24 mouse cellular contexts compared by ENCODE assay signal in genomic region chr19:60967909-60968308, GRCm38 (mm10).
A peak's percentile ranks its signal among the peaks of the same experiment; 100 is the strongest.
DNase-seq lines count a peak whose midpoint lies in the region; ATAC-seq and TF ChIP-seq lines count a peak whose summit lies in the region.
"Had no signal": no experiment of that assay in that cellular context is flagged by ENCODE, and none has a peak within 500 bp of the region (broad histone marks: within the 10 kb centered on the region; RNA-seq: fewer than 3 reads in every experiment).

No protein-coding gene starts in this region.

- no peak for TF ChIP-seq CTCF in intestine, postnatal 0 days (IDR thresholded peaks at IDR 0.05; ENCODE audit: low read depth)

- no peaks in the 10 kb centered on the region for H3K4me1 ChIP-seq in intestine, embryonic 15.5 days (replicated peaks)
- no peaks in the 10 kb centered on the region for H3K4me1 ChIP-seq in intestine, postnatal 0 days (replicated peaks; ENCODE audit: control insufficient read depth, insufficient read depth, low read length)
- no peaks in the 10 kb centered on the region for H3K4me1 ChIP-seq in midbrain, embryonic 15.5 days
- H3K4me1 ChIP-seq: embryonic facial prominence, embryonic 10.5 days; embryonic facial prominence, embryonic 12.5 days; forebrain, embryonic 13.5 days; forebrain, embryonic 15.5 days had no signal

- H3K4me3 ChIP-seq in intestine, embryonic 15.5 days (replicated peaks), result no peak overlapping the region
- no peak overlapping the region for H3K4me3 ChIP-seq in intestine, postnatal 0 days (ENCODE audit: low read depth, low read length)
- no peak overlapping the region for H3K4me3 ChIP-seq in midbrain, embryonic 15.5 days
- H3K4me3 ChIP-seq: embryonic facial prominence, embryonic 10.5 days; embryonic facial prominence, embryonic 12.5 days; forebrain, embryonic 13.5 days; forebrain, embryonic 15.5 days had no signal

- ATAC-seq in intestine, embryonic 15.5 days, result peak; percentile 70; the same call in 1 of the 2 replicates
- peak; percentile 90 for ATAC-seq in intestine, postnatal 0 days
- ATAC-seq in midbrain, embryonic 15.5 days (replicated peaks), result no peak
- ATAC-seq: activated CD4-positive, CD25-positive, alpha-beta regulatory T cell, adult 4 months; CD4-positive, CD25-positive, alpha-beta regulatory T cell, adult 4 months; forebrain, embryonic 13.5 days; forebrain, embryonic 15.5 days; forebrain, postnatal 0 days; Patski had no signal

- H3K27ac ChIP-seq in intestine, embryonic 15.5 days, result no peak overlapping the region
- H3K27ac ChIP-seq in intestine, postnatal 0 days (ENCODE audit: low read depth, low read length), result no peak overlapping the region
- H3K27ac ChIP-seq in midbrain, embryonic 15.5 days, result no peak overlapping the region
- H3K27ac ChIP-seq: embryonic facial prominence, embryonic 10.5 days; embryonic facial prominence, embryonic 12.5 days; forebrain, embryonic 13.5 days; forebrain, embryonic 15.5 days had no signal

- no peaks in the 10 kb centered on the region for H3K36me3 ChIP-seq in intestine, embryonic 15.5 days
- no peaks in the 10 kb centered on the region for H3K36me3 ChIP-seq in intestine, postnatal 0 days (ENCODE audit: control insufficient read depth, insufficient read depth)
- no peaks in the 10 kb centered on the region for H3K36me3 ChIP-seq in midbrain, embryonic 15.5 days (replicated peaks)
- H3K36me3 ChIP-seq: embryonic facial prominence, embryonic 10.5 days; embryonic facial prominence, embryonic 12.5 days; forebrain, embryonic 15.5 days; G1E had no signal

- DNase-seq in heart, adult 11 months, result peak; percentile 89
- DNase-seq in heart, adult 8-10 months (ENCODE audit: low spot score), result no peak
- DNase-seq in adrenal gland, postnatal 10 days, result no peak
- DNase-seq: adrenal gland, adult 8-10 months; adrenal gland, postnatal 25 days; B cell, adult 2 months; cerebellum, adult 11-12 months; cerebellum, adult 2 months; cerebellum, adult 9-10 months; cerebellum, postnatal 10 days; cerebellum, postnatal 25 days; forebrain, postnatal 0 days had no signal

- WGBS in intestine, embryonic 15.5 days, result 67% methylated on average over 1 of the region's 1 CpGs
- 40% methylated on average over 1 of the region's 1 CpGs for WGBS in intestine, postnatal 0 days
- 80% methylated on average over 1 of the region's 1 CpGs for WGBS in midbrain, embryonic 15.5 days

- no peak overlapping the region for H3K9ac ChIP-seq in intestine, embryonic 15.5 days
- H3K9ac ChIP-seq in intestine, postnatal 0 days (ENCODE audit: low read depth, low read length), result no peak overlapping the region
- H3K9ac ChIP-seq in midbrain, embryonic 15.5 days, result no peak overlapping the region
- H3K9ac ChIP-seq: embryonic facial prominence, embryonic 12.5 days; forebrain, embryonic 13.5 days; forebrain, embryonic 15.5 days; forebrain, postnatal 0 days had no signal

- no peaks in the 10 kb centered on the region for H3K9me3 ChIP-seq in intestine, embryonic 15.5 days
- no peaks in the 10 kb centered on the region for H3K9me3 ChIP-seq in intestine, postnatal 0 days (ENCODE audit: control insufficient read depth)
- H3K9me3 ChIP-seq in midbrain, embryonic 15.5 days, result no peaks in the 10 kb centered on the region
- H3K9me3 ChIP-seq: embryonic facial prominence, embryonic 10.5 days; embryonic facial prominence, embryonic 12.5 days; forebrain, embryonic 13.5 days; forebrain, embryonic 15.5 days; G1E had no signal

- no peaks in the 10 kb centered on the region for H3K27me3 ChIP-seq in intestine, embryonic 15.5 days (replicated peaks)
- no peaks in the 10 kb centered on the region for H3K27me3 ChIP-seq in intestine, postnatal 0 days (replicated peaks; ENCODE audit: control insufficient read depth, insufficient read depth, low read length)
- no peaks in the 10 kb centered on the region for H3K27me3 ChIP-seq in midbrain, embryonic 15.5 days (replicated peaks)
- H3K27me3 ChIP-seq: CH12.LX; embryonic facial prominence, embryonic 12.5 days; forebrain, embryonic 13.5 days; forebrain, embryonic 15.5 days; Patski had no signal

- no peak overlapping the region for H3K4me2 ChIP-seq in intestine, embryonic 15.5 days (replicated peaks)
- no peak overlapping the region for H3K4me2 ChIP-seq in intestine, postnatal 0 days (replicated peaks; ENCODE audit: low read depth)
- no peak overlapping the region for H3K4me2 ChIP-seq in midbrain, embryonic 15.5 days
- H3K4me2 ChIP-seq: embryonic facial prominence, embryonic 12.5 days; forebrain, embryonic 13.5 days; forebrain, embryonic 15.5 days had no signal
